Mouse (Mus musculus) embryonic facial prominence, embryonic 12.5 days (tissue): ENCODE measurements around the gene Cryaa. TPM values are rescaled to one million over a fixed set of nuclear protein-coding genes. Genes with fewer than 3 reads are reported as not detected.

Experiments
- ATAC-seq: fragments of 200-750 bp; cut with Nextera tagmentation; 2 replicates; pipeline ENCODE4 v1.8.0; 2017; ENCODE audit not compliant: insufficient number of reproducible peaks, insufficient read depth, low FRiP score, low TSS enrichment
- H3K27ac ChIP-seq: fragments of 300-500 bp; sonication (generic); 2 replicates; pipeline ENCODE4 v1.5.1; 2016; ENCODE audit warnings: mild to moderate bottlenecking
- H3K27me3 ChIP-seq: fragments of 300-500 bp; sonication (generic); 2 replicates; pipeline ENCODE4 v1.6.1; 2016; ENCODE audit warnings: mild to moderate bottlenecking, moderate library complexity
- H3K36me3 ChIP-seq: fragments of 300-500 bp; sonication (generic); 2 replicates; pipeline ENCODE4 v1.6.1; 2016; ENCODE audit warnings: mild to moderate bottlenecking
- H3K4me1 ChIP-seq: fragments of 300-500 bp; sonication (generic); 2 replicates; pipeline ENCODE4 v1.6.1; 2016
- H3K4me2 ChIP-seq: fragments of 300-500 bp; sonication (generic); replicated peaks from 2 replicates; pipeline ENCODE4 v1.6.1; 2016; ENCODE audit warnings: mild to moderate bottlenecking, moderate library complexity
- H3K4me3 ChIP-seq: fragments of 300-500 bp; sonication (generic); 2 replicates; pipeline ENCODE4 v1.5.1; 2016; ENCODE audit warnings: mild to moderate bottlenecking
- H3K9ac ChIP-seq: fragments of 300-500 bp; sonication (generic); 2 replicates; pipeline ENCODE4 v1.6.1; 2016; ENCODE audit warnings: mild to moderate bottlenecking, moderate library complexity
- H3K9me3 ChIP-seq: fragments of 300-500 bp; sonication (generic); 2 replicates; pipeline ENCODE4 v1.6.1; 2016; ENCODE audit warnings: mild to moderate bottlenecking, moderate library complexity
- whole genome bisulfite sequencing: fragments of 180-500 bp; shearing (Covaris S2); methylation state at CpG from one replicate; pipeline ENCODE4 v1.1.7; 2016; 5-methylcytosine and 5-hydroxymethylcytosine counted together
- polyA plus RNA-seq: library from polyadenylated mRNA; unstranded; fragments of >200 nt; fragmentation: Nextera tagmentation; extraction: Ambion mirVana; gene quantifications from 2 replicates; pipeline ENCODE4 v1.2.1, GENCODE M21; 2016

Cryaa gene
- polyA plus RNA-seq, 1 experiment from 2014 or later, result 283 TPM

- H3K4me3 ChIP-seq, result no peak overlapping the region
- H3K4me2 ChIP-seq, result no peak overlapping the region
- no peaks in the 10 kb centered on the region for H3K9me3 ChIP-seq
- 0 out of 2 replicates have a peak, but pooled peaks cover 4% of the 10 kb centered on the region for H3K4me1 ChIP-seq
- no peak overlapping the region for H3K27ac ChIP-seq
- H3K27me3 ChIP-seq, result no peaks in the 10 kb centered on the region
- H3K36me3 ChIP-seq, result no peaks in the 10 kb centered on the region
- WGBS, result 91% methylated on average over 3 of the region's 3 CpGs
- ATAC-seq, result no peak
- H3K9ac ChIP-seq, result no peak overlapping the region
Measured at GRCm38 (mm10) chr17:31714125-31714524, 36.5 kb downstream of the Cryaa start.

- no peaks in the 10 kb centered on the region for H3K9me3 ChIP-seq
- WGBS, result 69% methylated on average over 11 of the region's 11 CpGs
- H3K4me3 ChIP-seq, result no peak overlapping the region
- H3K9ac ChIP-seq, result no peak overlapping the region
- ATAC-seq, result no peak
- H3K27me3 ChIP-seq, result no peaks in the 10 kb centered on the region
- no peak overlapping the region for H3K27ac ChIP-seq
- H3K36me3 ChIP-seq, result no peaks in the 10 kb centered on the region
- no peak overlapping the region for H3K4me2 ChIP-seq
- H3K4me1 ChIP-seq, result 0 out of 2 replicates have a peak, but pooled peaks cover 4% of the 10 kb centered on the region
Measured at GRCm38 (mm10) chr17:31715006-31715405, 37.4 kb downstream of the Cryaa start.

- ATAC-seq, result no peak
Measured at GRCm38 (mm10) chr17:31721637-31722036, 44.0 kb downstream of the Cryaa start.

GRCm38 (mm10) chr17:31725366-31725765, 47.8 kb downstream of the Cryaa start:
- Histone ChIP-seq H3K4me2 (no peak overlapping the region), H3K27me3 (no peaks in the 10 kb centered on the region), H3K9me3 (no peaks in the 10 kb centered on the region), H3K9ac (no peak overlapping the region), H3K36me3 (no peaks in the 10 kb centered on the region), H3K27ac (no peak overlapping the region), H3K4me3 (no peak overlapping the region), H3K4me1 (peaks cover 7% of the 10 kb centered on the region; the same call in 1 of the 2 replicates)
- ATAC-seq, result no peak
- 29% methylated on average over 6 of the region's 6 CpGs for WGBS

More at GRCm38 (mm10) chr17:31721637-31722036, 44.0 kb downstream of the Cryaa start:
- Histone ChIP-seq H3K4me2 (no peak overlapping the region), H3K4me3 (no peak overlapping the region), H3K9me3 (no peaks in the 10 kb centered on the region), H3K36me3 (no peaks in the 10 kb centered on the region), H3K27me3 (no peaks in the 10 kb centered on the region), H3K9ac (no peak overlapping the region), H3K27ac (no peak overlapping the region), H3K4me1 (peaks cover 4% of the 10 kb centered on the region; the same call in 1 of the 2 replicates)
- 89% methylated on average over 6 of the region's 6 CpGs for WGBS

- H3K9ac ChIP-seq, result no peak overlapping the region
- no peak overlapping the region for H3K4me2 ChIP-seq
- H3K9me3 ChIP-seq, result no peaks in the 10 kb centered on the region
- no peak overlapping the region for H3K4me3 ChIP-seq
- H3K27ac ChIP-seq, result no peak overlapping the region
- H3K27me3 ChIP-seq, result no peaks in the 10 kb centered on the region
- no peak for ATAC-seq
- peaks cover 7% of the 10 kb centered on the region; the same call in 1 of the 2 replicates for H3K4me1 ChIP-seq
- 95% methylated on average over 5 of the region's 5 CpGs for WGBS
- H3K36me3 ChIP-seq, result no peaks in the 10 kb centered on the region
Measured at GRCm38 (mm10) chr17:31726216-31726615, 48.6 kb downstream of the Cryaa start.

- Histone ChIP-seq H3K9ac (no peak overlapping the region), H3K4me2 (no peak overlapping the region), H3K9me3 (no peaks in the 10 kb centered on the region), H3K27me3 (no peaks in the 10 kb centered on the region), H3K27ac (no peak overlapping the region), H3K36me3 (no peaks in the 10 kb centered on the region), H3K4me3 (no peak overlapping the region), H3K4me1 (peaks cover 7% of the 10 kb centered on the region; the same call in 1 of the 2 replicates)
- 68% methylated on average over 4 of the region's 4 CpGs for WGBS
- no peak for ATAC-seq
Measured at GRCm38 (mm10) chr17:31727230-31727629, 49.6 kb downstream of the Cryaa start.

GRCm38 (mm10) chr17:31728043-31728442, 50.4 kb downstream of the Cryaa start:
- Histone ChIP-seq H3K9me3 (no peaks in the 10 kb centered on the region), H3K4me1 (peaks cover 7% of the 10 kb centered on the region; the same call in 1 of the 2 replicates), H3K9ac (no peak overlapping the region), H3K27me3 (no peaks in the 10 kb centered on the region), H3K36me3 (no peaks in the 10 kb centered on the region), H3K4me3 (no peak overlapping the region), H3K27ac (no peak overlapping the region), H3K4me2 (no peak overlapping the region)
- ATAC-seq, result no peak
- WGBS, result 53% methylated on average over 4 of the region's 4 CpGs

- Histone ChIP-seq H3K27ac (no peak overlapping the region), H3K9me3 (no peaks in the 10 kb centered on the region), H3K4me1 (peaks cover 6% of the 10 kb centered on the region; the same call in 1 of the 2 replicates), H3K27me3 (no peaks in the 10 kb centered on the region), H3K9ac (no peak overlapping the region), H3K4me3 (no peak overlapping the region), H3K36me3 (no peaks in the 10 kb centered on the region), H3K4me2 (no peak overlapping the region)
- 72% methylated on average over 7 of the region's 7 CpGs for WGBS
- no peak for ATAC-seq
Measured at GRCm38 (mm10) chr17:31728968-31729501, 51.4 kb downstream of the Cryaa start.

- no peak for ATAC-seq
- WGBS, result 47% methylated on average over 6 of the region's 6 CpGs
- no peak overlapping the region for H3K9ac ChIP-seq
- no peak overlapping the region for H3K4me2 ChIP-seq
- H3K36me3 ChIP-seq, result no peaks in the 10 kb centered on the region
- H3K27me3 ChIP-seq, result no peaks in the 10 kb centered on the region
- H3K27ac ChIP-seq, result no peak overlapping the region
- no peaks in the 10 kb centered on the region for H3K9me3 ChIP-seq
- 0 out of 2 replicates have a peak, but pooled peaks cover 3% of the 10 kb centered on the region for H3K4me1 ChIP-seq
- H3K4me3 ChIP-seq, result no peak overlapping the region
Measured at GRCm38 (mm10) chr17:31731038-31731437, 53.4 kb downstream of the Cryaa start.

Other genes with a start within 250 kb of the Cryaa start
- gene Wdr4, start 157.8 kb upstream of the Cryaa start, polyA plus RNA-seq, result 39.8 and 44.5 TPM in 2 replicates
- 219 and 253 TPM in 2 replicates for gene Ndufv3, start 157.7 kb upstream of the Cryaa start, polyA plus RNA-seq
- gene Pknox1, start 113.1 kb upstream of the Cryaa start, polyA plus RNA-seq, result 26.7 and 27.1 TPM in 2 replicates
- 2.0 and 2.1 TPM in 2 replicates for gene Cbs, start 40.6 kb upstream of the Cryaa start, polyA plus RNA-seq
- gene U2af1, start 18.9 kb upstream of the Cryaa start, polyA plus RNA-seq, result 378 and 390 TPM in 2 replicates
- gene Sik1, start 178.0 kb downstream of the Cryaa start, polyA plus RNA-seq, result 13.0 and 15.8 TPM in 2 replicates